Mouse (Mus musculus) limb, embryonic 12.5 days (tissue): ENCODE measurements around the gene Bace2. TPM values are rescaled to one million over a fixed set of nuclear protein-coding genes. Genes with fewer than 3 reads are reported as not detected.

Experiments used
- ATAC-seq: fragments of 200-750 bp; cut with Nextera tagmentation; 2 replicates; pipeline ENCODE4 v1.8.0; 2017; ENCODE audit warnings: low read depth, moderate TSS enrichment; ENCODE audit not compliant: insufficient number of reproducible peaks, insufficient read depth, low FRiP score, low TSS enrichment
- H3K27ac ChIP-seq: fragments of 300-500 bp; sonication (generic); 2 replicates; pipeline ENCODE4 v1.5.1; 2016; ENCODE audit warnings: mild to moderate bottlenecking, moderate library complexity
- H3K27me3 ChIP-seq: fragments of 300-500 bp; sonication (generic); 2 replicates; pipeline ENCODE4 v1.6.1; 2016; ENCODE audit warnings: mild to moderate bottlenecking, moderate library complexity
- H3K36me3 ChIP-seq: fragments of 300-500 bp; sonication (generic); 2 replicates; pipeline ENCODE4 v1.6.1; 2016; ENCODE audit warnings: mild to moderate bottlenecking, moderate library complexity
- H3K4me1 ChIP-seq: fragments of 300-500 bp; sonication (generic); replicated peaks from 2 replicates; pipeline ENCODE4 v1.6.1; 2016
- H3K4me2 ChIP-seq: fragments of 300-500 bp; sonication (generic); 2 replicates; pipeline ENCODE4 v1.6.1; 2016; ENCODE audit warnings: mild to moderate bottlenecking, moderate library complexity
- H3K4me3 ChIP-seq: fragments of 300-500 bp; sonication (generic); replicated peaks from 2 replicates; pipeline ENCODE4 v1.5.1; 2016; ENCODE audit warnings: mild to moderate bottlenecking
- H3K9ac ChIP-seq: fragments of 300-500 bp; sonication (generic); replicated peaks from 2 replicates; pipeline ENCODE4 v1.6.1; 2016; ENCODE audit warnings: mild to moderate bottlenecking, moderate library complexity
- H3K9me3 ChIP-seq: fragments of 300-500 bp; sonication (generic); 2 replicates; pipeline ENCODE4 v1.6.1; 2016; ENCODE audit warnings: mild to moderate bottlenecking, moderate library complexity
- WGBS: fragments of 180-500 bp; shearing (Covaris S2); methylation state at CpG from one replicate; pipeline ENCODE4 v1.1.7; 2016; 5-methylcytosine and 5-hydroxymethylcytosine counted together
- polyA plus RNA-seq: library from polyadenylated mRNA; unstranded; fragments of >200 nt; fragmentation: Nextera tagmentation; extraction: Ambion mirVana; gene quantifications from 2 replicates; pipeline ENCODE4 v1.2.1, GENCODE M21; 2016

The Bace2 gene
- polyA plus RNA-seq, 1 experiment from 2014 or later, result 1.8 TPM

- no peak for ATAC-seq
- no peak overlapping the region for H3K27ac ChIP-seq
- no peaks in the 10 kb centered on the region for H3K27me3 ChIP-seq
- no peak overlapping the region for H3K9ac ChIP-seq
- no peak overlapping the region for H3K4me3 ChIP-seq
- WGBS, result 78% methylated on average over 3 of the region's 3 CpGs
- no peaks in the 10 kb centered on the region for H3K4me1 ChIP-seq
- no peaks in the 10 kb centered on the region for H3K9me3 ChIP-seq
- H3K4me2 ChIP-seq, result no peak overlapping the region
- H3K36me3 ChIP-seq, result no peaks in the 10 kb centered on the region
These were observed 81.6 kb downstream of the Bace2 start for GRCm38 (mm10) chr16:97438191-97438590.

- no peak overlapping the region for H3K4me3 ChIP-seq
- no peak for ATAC-seq
- no peak overlapping the region for H3K9ac ChIP-seq
- 86% methylated on average over 9 of the region's 9 CpGs for WGBS
- no peaks in the 10 kb centered on the region for H3K27me3 ChIP-seq
- no peaks in the 10 kb centered on the region for H3K4me1 ChIP-seq
- H3K9me3 ChIP-seq, result no peaks in the 10 kb centered on the region
- no peak overlapping the region for H3K4me2 ChIP-seq
- no peaks in the 10 kb centered on the region for H3K36me3 ChIP-seq
- H3K27ac ChIP-seq, result no peak overlapping the region
These were observed 85.4 kb downstream of the Bace2 start for GRCm38 (mm10) chr16:97441967-97442366.

- Histone ChIP-seq H3K4me2 (no peak overlapping the region), H3K27ac (no peak overlapping the region), H3K27me3 (no peaks in the 10 kb centered on the region), H3K4me1 (no peaks in the 10 kb centered on the region), H3K4me3 (no peak overlapping the region), H3K9me3 (no peaks in the 10 kb centered on the region), H3K9ac (no peak overlapping the region), H3K36me3 (no peaks in the 10 kb centered on the region)
- ATAC-seq, result no peak; the same call in 1 of the 2 replicates
- WGBS, result 50% methylated on average over 14 of the region's 14 CpGs
These were observed 87.2 kb downstream of the Bace2 start for GRCm38 (mm10) chr16:97443670-97444263.

GRCm38 (mm10) chr16:97447386-97447785, 90.8 kb downstream of the Bace2 start:
- H3K9me3 ChIP-seq, result no peaks in the 10 kb centered on the region
- H3K27me3 ChIP-seq, result no peaks in the 10 kb centered on the region
- no peaks in the 10 kb centered on the region for H3K36me3 ChIP-seq
- no peak overlapping the region for H3K27ac ChIP-seq
- H3K4me2 ChIP-seq, result no peak overlapping the region
- ATAC-seq, result no peak
- H3K4me3 ChIP-seq, result no peak overlapping the region
- no peaks in the 10 kb centered on the region for H3K4me1 ChIP-seq
- no peak overlapping the region for H3K9ac ChIP-seq

- Histone ChIP-seq H3K36me3 (no peaks in the 10 kb centered on the region), H3K9me3 (no peaks in the 10 kb centered on the region), H3K9ac (no peak overlapping the region), H3K4me2 (no peak overlapping the region), H3K4me3 (no peak overlapping the region), H3K4me1 (peaks cover 11% of the 10 kb centered on the region), H3K27me3 (no peaks in the 10 kb centered on the region), H3K27ac (no peak overlapping the region)
- 79% methylated on average over 1 of the region's 1 CpGs for WGBS
- no peak for ATAC-seq
These were observed 103.3 kb downstream of the Bace2 start for GRCm38 (mm10) chr16:97459831-97460230.

- Histone ChIP-seq H3K4me3 (no peak overlapping the region), H3K4me1 (peaks cover 11% of the 10 kb centered on the region), H3K36me3 (no peaks in the 10 kb centered on the region), H3K9ac (no peak overlapping the region), H3K27ac (no peak overlapping the region), H3K27me3 (no peaks in the 10 kb centered on the region), H3K9me3 (no peaks in the 10 kb centered on the region), H3K4me2 (no peak overlapping the region)
- ATAC-seq, result no peak
- WGBS, result 79% methylated on average over 2 of the region's 2 CpGs
These were observed 104.7 kb downstream of the Bace2 start for GRCm38 (mm10) chr16:97461271-97461670.

- Histone ChIP-seq H3K9ac (no peak within 1 kb of the TSS), H3K27ac (no peak within 1 kb of the TSS), H3K4me1 (peaks cover 11% of the 10 kb centered on the region), H3K36me3 (no peaks in the 10 kb centered on the region), H3K9me3 (no peaks in the 10 kb centered on the region), H3K27me3 (no peaks in the 10 kb centered on the region), H3K4me3 (no peak within 1 kb of the TSS), H3K4me2 (no peak within 1 kb of the TSS)
- no peak for ATAC-seq
- 33% methylated on average over 4 of the region's 4 CpGs for WGBS
These were observed 106.1 kb downstream of the Bace2 start, which contains the start of gene Mx1 for GRCm38 (mm10) chr16:97462481-97463181. Gene Mx1, minus strand, starts transcription at chr16:97462907.

GRCm38 (mm10) chr16:97466182-97466957, 109.8 kb downstream of the Bace2 start:
- Histone ChIP-seq H3K36me3 (no peaks in the 10 kb centered on the region), H3K4me2 (no peak overlapping the region), H3K9ac (no peak overlapping the region), H3K9me3 (no peaks in the 10 kb centered on the region), H3K27ac (no peak overlapping the region), H3K4me3 (no peak overlapping the region), H3K27me3 (0 out of 2 replicates have a peak, but pooled peaks cover 4% of the 10 kb centered on the region), H3K4me1 (peaks cover 11% of the 10 kb centered on the region)
- WGBS, result 56% methylated on average over 4 of the region's 4 CpGs
- no peak for ATAC-seq

GRCm38 (mm10) chr16:97467472-97467871, 110.9 kb downstream of the Bace2 start:
- Histone ChIP-seq H3K9ac (no peak overlapping the region), H3K27me3 (peaks cover 7% of the 10 kb centered on the region; the same call in 1 of the 2 replicates), H3K27ac (no peak overlapping the region), H3K9me3 (no peaks in the 10 kb centered on the region), H3K4me2 (no peak overlapping the region), H3K4me1 (peaks cover 7% of the 10 kb centered on the region), H3K36me3 (no peaks in the 10 kb centered on the region), H3K4me3 (no peak overlapping the region)
- ATAC-seq, result no peak
- WGBS, result 86% methylated on average over 3 of the region's 3 CpGs

- 71% methylated on average over 4 of the region's 4 CpGs for WGBS
- H3K4me3 ChIP-seq, result no peak overlapping the region
- ATAC-seq, result no peak
- H3K36me3 ChIP-seq, result no peaks in the 10 kb centered on the region
- H3K27ac ChIP-seq, result no peak overlapping the region
- no peaks in the 10 kb centered on the region for H3K9me3 ChIP-seq
- H3K9ac ChIP-seq, result no peak overlapping the region
- H3K4me2 ChIP-seq, result no peak overlapping the region
- H3K4me1 ChIP-seq, result no peaks in the 10 kb centered on the region
- peaks cover 7% of the 10 kb centered on the region; the same call in 1 of the 2 replicates for H3K27me3 ChIP-seq
These were observed 111.7 kb downstream of the Bace2 start for GRCm38 (mm10) chr16:97467993-97468791.

GRCm38 (mm10) chr16:97474671-97475070, 118.1 kb downstream of the Bace2 start:
- WGBS, result 88% methylated on average over 2 of the region's 2 CpGs
- H3K4me1 ChIP-seq, result no peaks in the 10 kb centered on the region
- no peak overlapping the region for H3K4me3 ChIP-seq
- peaks cover 7% of the 10 kb centered on the region; the same call in 1 of the 2 replicates for H3K27me3 ChIP-seq
- no peaks in the 10 kb centered on the region for H3K36me3 ChIP-seq
- no peak for ATAC-seq
- no peak overlapping the region for H3K27ac ChIP-seq
- H3K4me2 ChIP-seq, result no peak overlapping the region
- H3K9ac ChIP-seq, result no peak overlapping the region
- H3K9me3 ChIP-seq, result no peaks in the 10 kb centered on the region
